Mouse (Mus musculus) right cerebral cortex, postnatal 4 days (tissue): ENCODE measurements at regions not wholly inside any gene's neighbourhood (a gene's known extent, or its start where the extent isn't known, plus 50 kb on each side); places are given as distances from the start of the nearest gene placed in this dataset.
"Not testable (repeated sequence)": the region's sequence is repeated elsewhere in the genome, so short reads cannot be mapped to it uniquely, and the experiment has no call there.

Experiments
- DNase-seq: peaks from one replicate; pipeline ENCODE4 v3.0.0-alpha.2; 2022

DNA sequence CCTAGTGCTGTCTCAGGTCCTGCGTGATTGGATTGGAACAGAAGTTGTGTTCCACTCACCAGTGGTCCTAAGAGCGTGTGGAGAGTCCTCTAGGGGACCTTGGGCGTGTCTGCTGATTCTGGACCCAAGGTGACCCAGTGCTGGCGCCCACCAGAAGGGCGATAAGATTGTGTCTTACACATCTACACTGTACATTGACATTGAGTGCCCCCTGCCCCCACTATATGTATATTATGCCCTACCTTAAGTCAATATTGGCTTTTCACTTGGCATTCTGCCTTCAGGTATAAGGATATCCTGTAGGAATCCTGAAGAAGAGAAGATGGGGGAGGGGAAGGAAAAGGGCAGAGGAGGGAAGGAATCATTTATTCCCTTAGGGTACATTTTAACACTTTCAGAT is 260.2 kb upstream of the Rgs17 start:
- no peak for DNase-seq

DNA sequence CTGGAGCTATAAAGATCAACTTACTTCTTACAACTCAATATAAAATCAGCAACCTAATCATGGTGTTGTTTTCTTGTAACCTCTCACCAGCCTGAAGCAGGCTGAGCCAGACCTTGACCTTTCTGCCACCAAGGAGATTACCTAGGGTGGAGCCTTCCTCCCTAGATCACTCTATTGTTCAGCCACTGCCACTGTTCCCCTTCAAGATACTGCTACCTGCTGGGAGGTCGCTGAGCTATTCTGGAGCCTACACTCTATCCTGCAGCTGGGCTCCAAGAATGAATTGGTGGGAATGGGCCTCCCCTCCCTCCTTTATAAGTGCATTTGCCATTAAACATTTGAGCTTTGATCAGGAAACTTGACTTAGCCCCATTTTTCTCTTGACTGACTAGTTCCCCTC is 242.1 kb upstream of the Rgs17 start:
- DNase-seq, result not testable (repeated sequence)

DNA sequence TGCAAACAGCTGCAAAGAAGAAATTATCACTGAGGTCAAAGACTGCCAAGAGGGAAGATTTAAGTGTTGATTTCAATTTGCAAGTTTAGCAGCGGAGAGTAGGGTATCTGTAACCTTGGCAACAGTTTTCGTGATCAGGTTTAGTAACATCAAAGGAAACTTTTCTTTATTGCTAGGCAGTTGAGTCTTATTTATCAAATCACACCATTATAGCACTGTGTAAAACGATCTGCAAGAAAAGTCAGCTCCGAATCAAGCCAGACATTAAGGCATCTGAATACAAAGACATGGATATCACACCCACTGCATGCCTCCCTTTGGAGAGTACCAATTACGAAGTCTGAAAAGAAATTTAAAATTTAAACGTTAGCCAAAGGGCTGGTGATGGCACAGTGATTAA is 234.7 kb upstream of the Rgs17 start:
- no peak for DNase-seq

DNA sequence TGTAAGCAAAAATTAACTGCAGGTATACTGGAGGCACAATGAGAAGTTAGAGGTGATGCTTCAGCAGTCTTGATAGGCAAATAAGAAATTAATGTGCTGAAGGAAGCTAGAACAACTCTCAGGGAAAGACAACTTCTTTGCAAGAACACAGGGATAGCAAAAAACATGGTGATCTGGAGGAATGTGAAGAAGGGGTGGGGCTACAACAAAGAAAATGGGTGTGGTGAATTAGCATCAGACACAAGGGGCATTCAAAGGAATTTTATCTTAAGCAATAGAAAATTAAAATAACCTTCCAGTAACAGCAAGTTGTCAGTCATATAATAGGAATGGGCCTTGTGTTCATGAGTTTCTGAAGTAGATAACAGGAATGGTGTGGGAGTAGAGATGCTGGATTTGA is 211.9 kb upstream of the Rgs17 start:
- no peak for DNase-seq

DNA sequence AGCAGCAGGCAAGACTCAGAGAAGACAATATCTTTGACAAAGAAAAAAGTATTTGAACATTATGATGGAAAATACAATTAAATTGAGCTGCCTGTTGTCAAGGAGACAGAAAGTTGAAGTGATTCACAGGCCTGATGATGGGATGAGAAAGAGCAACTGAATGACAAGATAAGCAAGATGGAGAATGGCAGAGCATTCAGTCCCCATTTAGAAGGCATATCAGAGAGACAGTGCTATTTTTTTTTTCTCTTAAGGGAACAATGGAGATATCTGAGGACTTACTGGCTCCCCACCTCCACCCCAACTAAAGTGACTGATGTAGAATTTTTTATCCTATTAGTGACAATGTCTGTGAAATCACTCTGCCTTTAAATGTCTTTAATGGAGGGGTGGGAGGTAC is 202.2 kb upstream of the Rgs17 start:
- DNase-seq, result not testable (repeated sequence)

DNA sequence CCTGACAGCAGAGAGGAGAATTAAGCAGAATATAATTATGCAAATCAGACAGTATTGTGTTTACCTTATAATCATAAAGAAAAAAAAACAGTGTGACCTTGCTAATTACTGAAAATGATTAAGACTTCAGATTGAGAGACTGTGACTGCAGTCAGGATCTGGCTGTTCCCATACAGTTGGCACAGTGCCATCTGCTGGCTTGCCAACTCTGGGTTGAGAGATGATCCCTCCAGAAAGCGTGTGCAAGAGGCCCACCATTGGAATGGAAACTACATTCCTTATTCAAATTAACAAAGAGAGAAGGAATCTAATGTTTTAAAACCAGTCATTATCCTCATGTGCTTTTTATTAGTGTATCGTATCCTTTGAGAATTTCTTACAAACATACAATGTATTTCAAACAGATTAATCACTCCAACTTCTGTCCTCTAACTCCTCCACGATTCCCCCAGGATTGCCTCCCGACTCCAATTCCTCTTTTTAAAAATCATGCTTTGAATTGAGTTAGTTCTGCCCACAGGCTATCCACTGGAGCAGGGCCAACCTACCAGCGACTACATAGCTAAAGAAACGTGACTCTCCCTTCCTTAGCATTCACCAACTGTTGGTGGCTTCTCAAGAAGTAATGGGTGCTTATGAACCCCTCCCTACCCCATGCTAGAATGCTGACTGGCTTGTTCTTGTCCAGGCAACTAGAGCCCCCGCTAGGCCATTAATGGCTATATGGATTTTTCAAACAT is 192.9 kb upstream of the Rgs17 start:
- peak; percentile 47 for DNase-seq
